Mouse (Mus musculus): ENCODE data around the gene Tmem128. TPM values are rescaled to one million over a fixed set of nuclear protein-coding genes. Genes with fewer than 3 reads are reported as not detected.
A peak's percentile ranks its signal among the peaks of the same experiment; 100 is the strongest.

The Tmem128 gene
- total and polyA plus RNA-seq, 3 experiments, result 55.9 to 78.9 TPM; not detected in 1

- no peaks in the 10 kb centered on the region for H3K79me2 ChIP-seq (ENCODE audit: control insufficient read depth, insufficient read depth, low read length, poor library complexity)
- H3K9ac ChIP-seq (ENCODE audit: control insufficient read depth, low read depth, low read length, poor library complexity, severe bottlenecking), result no peak overlapping the region
- no peaks in the 10 kb centered on the region for H3K27me3 ChIP-seq (ENCODE audit: control insufficient read depth in 1 of 2, insufficient read depth in 2 of 2, low read length in 2 of 2)
- TF ChIP-seq ZKSCAN1 (IDR thresholded peaks at IDR 0.05; ENCODE audit: low read depth, low read length) (no peak), GATA1 (IDR thresholded peaks at IDR 0.05; ENCODE audit: low read depth, low read length) (0 out of 2 replicates have a peak, but pooled peaks have one; percentile 5)
- 0 out of 4 replicates have a peak, but pooled peaks cover 0 to 2% of the 10 kb centered on the region in 2 experiments for H3K4me1 ChIP-seq (ENCODE audit: control insufficient read depth in 1 of 2, insufficient read depth in 2 of 2, low read length in 2 of 2)
- H3K9me3 ChIP-seq (replicated peaks; ENCODE audit: insufficient read depth, low read length), result no peaks in the 10 kb centered on the region
- H3K4me3 ChIP-seq (ENCODE audit: control insufficient read depth in 1 of 2, insufficient read depth in 1 of 2, low read depth in 2 of 2, low read length in 2 of 2), result no peak overlapping the region
- no peaks in the 10 kb centered on the region for H3K36me3 ChIP-seq (ENCODE audit: control insufficient read depth in 1 of 2, insufficient read depth in 2 of 2, low read length in 2 of 2)
- DNase-seq (ENCODE audit: low read depth, low spot score), result peak; percentile 33
- H3K27ac ChIP-seq (ENCODE audit: control insufficient read depth, low read depth, low read length), result no peak overlapping the region
Observed at GRCm38 (mm10) chr5:38273831-38274230, 13.8 kb downstream of the Tmem128 start.

- Histone ChIP-seq H3K27me3 (ENCODE audit: control insufficient read depth in 1 of 2, insufficient read depth in 2 of 2, low read length in 2 of 2) (no peaks in the 10 kb centered on the region), H3K4me1 (ENCODE audit: control insufficient read depth in 1 of 2, insufficient read depth in 2 of 2, low read length in 2 of 2) (peaks cover 0 to 14% of the 10 kb centered on the region in 2 experiments; a peak in 1 of 4 replicates), H3K9ac (ENCODE audit: control insufficient read depth, low read depth, low read length, poor library complexity, severe bottlenecking) (no peak within 1 kb of the TSS), H3K4me3 (ENCODE audit: control insufficient read depth in 1 of 2, insufficient read depth in 1 of 2, low read depth in 2 of 2, low read length in 2 of 2) (no peak within 1 kb of the TSS), H3K9me3 (replicated peaks; ENCODE audit: insufficient read depth, low read length) (no peaks in the 10 kb centered on the region), H3K36me3 (ENCODE audit: control insufficient read depth in 1 of 2, insufficient read depth in 2 of 2, low read length in 2 of 2) (peaks cover 0 to 2% of the 10 kb centered on the region in 2 experiments; a peak in 1 of 4 replicates), H3K79me2 (ENCODE audit: control insufficient read depth, insufficient read depth, low read length, poor library complexity) (no peaks in the 10 kb centered on the region), H3K27ac (ENCODE audit: control insufficient read depth, low read depth, low read length) (no peak within 1 kb of the TSS)
- TF ChIP-seq ZKSCAN1 (IDR thresholded peaks at IDR 0.05; ENCODE audit: low read depth, low read length) (no peak), ZNF384 (IDR thresholded peaks at IDR 0.05; ENCODE audit: low read depth, low read length) (no peak), USF2 (IDR thresholded peaks at IDR 0.05; ENCODE audit: borderline replicate concordance in 1 of 2, insufficient read depth in 1 of 2, low read depth in 1 of 2, low read length in 2 of 2) (no peak), GATA1 (IDR thresholded peaks at IDR 0.05; ENCODE audit: low read depth, low read length) (no peak), NELFE (IDR thresholded peaks at IDR 0.05; ENCODE audit: low read depth, low read length) (no peak), HCFC1 (IDR thresholded peaks at IDR 0.05; ENCODE audit: low read depth, low read length) (no peak), MAZ (IDR thresholded peaks at IDR 0.05; ENCODE audit: low read depth, low read length) (no peak), ZC3H11A (IDR thresholded peaks at IDR 0.05; ENCODE audit: low read depth, low read length) (no peak)
- no peak for DNase-seq (ENCODE audit: low read depth, low spot score)
Observed at GRCm38 (mm10) chr5:38275771-38276170, 15.8 kb downstream of the Tmem128 start, which contains the start of gene Otop1. Otop1 (plus strand) TSS chr5:38275972.

GRCm38 (mm10) chr5:38276451-38276850 is 16.5 kb downstream of the Tmem128 start:
- Histone ChIP-seq H3K9ac (ENCODE audit: control insufficient read depth, low read depth, low read length, poor library complexity, severe bottlenecking) (no peak overlapping the region), H3K4me1 (ENCODE audit: control insufficient read depth in 1 of 2, insufficient read depth in 2 of 2, low read length in 2 of 2) (peaks cover 0 to 14% of the 10 kb centered on the region in 2 experiments; a peak in 1 of 4 replicates), H3K79me2 (ENCODE audit: control insufficient read depth, insufficient read depth, low read length, poor library complexity) (no peaks in the 10 kb centered on the region), H3K9me3 (replicated peaks; ENCODE audit: insufficient read depth, low read length) (no peaks in the 10 kb centered on the region), H3K36me3 (ENCODE audit: control insufficient read depth in 1 of 2, insufficient read depth in 2 of 2, low read length in 2 of 2) (peaks cover 0 to 2% of the 10 kb centered on the region in 2 experiments; a peak in 1 of 4 replicates), H3K27me3 (ENCODE audit: control insufficient read depth in 1 of 2, insufficient read depth in 2 of 2, low read length in 2 of 2) (no peaks in the 10 kb centered on the region), H3K27ac (ENCODE audit: control insufficient read depth, low read depth, low read length) (no peak overlapping the region), H3K4me3 (ENCODE audit: control insufficient read depth in 1 of 2, insufficient read depth in 1 of 2, low read depth in 2 of 2, low read length in 2 of 2) (no peak overlapping the region)
- TF ChIP-seq CTCF (IDR thresholded peaks at IDR 0.05 in 2 of 3, conservative IDR thresholded peaks at IDR 0.05 in 1 of 3; ENCODE audit: control insufficient read depth in 1 of 3, insufficient read depth in 1 of 3, low read depth in 2 of 3, low read length in 3 of 3, poor library complexity in 1 of 3, severe bottlenecking in 1 of 3), result no peak
- no peak for TF ChIP-seq NRF1 (IDR thresholded peaks at IDR 0.05; ENCODE audit: insufficient read depth, low read depth, low read length, poor library complexity, severe bottlenecking)
- DNase-seq (ENCODE audit: low read depth, low spot score), result no peak

Measured in MEL (cell line).